In genomic region chr1:134080406-134080805, GRCm38 (mm10) we compare ENCODE assay signal across 9 mouse cellular contexts. TPM values are rescaled to one million over a fixed set of nuclear protein-coding genes. Genes with fewer than 3 reads are reported as not detected.
A peak's percentile ranks its signal among the peaks of the same experiment; 100 is the strongest.
DNase-seq lines count a peak whose midpoint lies in the region; ATAC-seq and TF ChIP-seq lines count a peak whose summit lies in the region.
"Had no signal": no experiment of that assay in that cellular context is flagged by ENCODE, and none has a peak within 500 bp of the region (broad histone marks: within the 10 kb centered on the region; RNA-seq: fewer than 3 reads in every experiment).

No protein-coding gene starts in this region.

- DNase-seq in forebrain, embryonic 11.5 days (ENCODE audit: low spot score): no peak
- DNase-seq in forebrain, postnatal 0 days: no peak
- no peak for DNase-seq in left cerebral cortex, adult 2 months (ENCODE audit: extremely low spot score in 1 of 2, low spot score in 2 of 2)
- DNase-seq in left cerebral cortex, postnatal 36 days (ENCODE audit: low spot score in 2 of 2): no peak
- no peak for DNase-seq in liver, postnatal 0 days
- DNase-seq in embryo, embryonic 9.5 days (ENCODE audit: extremely low spot score): no peak
- no peak for DNase-seq in adrenal gland, adult 2 months

- no peak for ATAC-seq in forebrain, embryonic 11.5 days (replicated peaks; ENCODE audit: low FRiP score)
- no peak for ATAC-seq in forebrain, postnatal 0 days
- ATAC-seq in liver, postnatal 0 days: no peak

- H3K4me3 ChIP-seq in forebrain, embryonic 11.5 days (ENCODE audit: low read depth, low read length): no peak overlapping the region
- H3K4me3 ChIP-seq in forebrain, postnatal 0 days (ENCODE audit: low read depth, low read length): no peak overlapping the region
- no peak overlapping the region for H3K4me3 ChIP-seq in left cerebral cortex, adult 2 months
- H3K4me3 ChIP-seq in embryonic fibroblast, embryonic 13.5 days (ENCODE audit: insufficient read depth, low read length): no peak overlapping the region
- no peak overlapping the region for H3K4me3 ChIP-seq in liver, postnatal 0 days (ENCODE audit: low read depth, low read length)

- no peaks in the 10 kb centered on the region for H3K27me3 ChIP-seq in forebrain, embryonic 11.5 days (ENCODE audit: control insufficient read depth, insufficient read depth, low read length)
- H3K27me3 ChIP-seq in forebrain, postnatal 0 days (ENCODE audit: insufficient read depth, low read length): no peaks in the 10 kb centered on the region
- H3K27me3 ChIP-seq in liver, postnatal 0 days (ENCODE audit: insufficient read depth, low read length): no peaks in the 10 kb centered on the region

- no peak overlapping the region for H3K27ac ChIP-seq in forebrain, embryonic 11.5 days (ENCODE audit: low read depth, low read length)
- H3K27ac ChIP-seq in forebrain, postnatal 0 days (ENCODE audit: low read depth, low read length): no peak overlapping the region
- peak overlapping the region; percentile 65 for H3K27ac ChIP-seq in left cerebral cortex, adult 2 months
- H3K27ac ChIP-seq in embryonic fibroblast, embryonic 13.5 days (ENCODE audit: insufficient read depth, low read length): peak overlapping the region; percentile 88; the same call in 1 of the 2 replicates
- peak overlapping the region; percentile 70 for H3K27ac ChIP-seq in liver, postnatal 0 days (ENCODE audit: low read depth)

- no peak overlapping the region for H3K4me2 ChIP-seq in forebrain, embryonic 11.5 days (ENCODE audit: low read depth, low read length, severe bottlenecking)
- H3K4me2 ChIP-seq in forebrain, postnatal 0 days (ENCODE audit: low read depth): no peak overlapping the region
- peak overlapping the region; percentile 67; the same call in 1 of the 2 replicates for H3K4me2 ChIP-seq in liver, postnatal 0 days (ENCODE audit: low read depth, low read length)

- H3K4me1 ChIP-seq in forebrain, embryonic 11.5 days (replicated peaks; ENCODE audit: control insufficient read depth, insufficient read depth, low read length): peaks cover 9% of the 10 kb centered on the region
- H3K4me1 ChIP-seq in forebrain, postnatal 0 days (ENCODE audit: insufficient read depth): peaks cover 3% of the 10 kb centered on the region; the same call in 1 of the 2 replicates
- peaks cover 6% of the 10 kb centered on the region; the same call in 1 of the 2 replicates for H3K4me1 ChIP-seq in embryonic fibroblast, embryonic 13.5 days (ENCODE audit: control insufficient read depth, insufficient read depth, low read length)
- H3K4me1 ChIP-seq in liver, postnatal 0 days (ENCODE audit: insufficient read depth): peaks cover 63% of the 10 kb centered on the region

- no peaks in the 10 kb centered on the region for H3K9me3 ChIP-seq in forebrain, embryonic 11.5 days (ENCODE audit: control insufficient read depth, low read length)
- no peaks in the 10 kb centered on the region for H3K9me3 ChIP-seq in forebrain, postnatal 0 days (ENCODE audit: low read length)
- H3K9me3 ChIP-seq in liver, postnatal 0 days (ENCODE audit: low read length): no peaks in the 10 kb centered on the region

- intact Hi-C loops in left cerebral cortex, adult 2 months (cut with DNase I): no loop called here
- intact Hi-C loops in left cerebral cortex, postnatal 36 days (cut with DNase I): no loop called here

- H3K36me3 ChIP-seq in forebrain, embryonic 11.5 days (ENCODE audit: control insufficient read depth, insufficient read depth, low read length): no peaks in the 10 kb centered on the region; the same call in 1 of the 2 replicates
- no peaks in the 10 kb centered on the region for H3K36me3 ChIP-seq in forebrain, postnatal 0 days (ENCODE audit: insufficient read depth)
- H3K36me3 ChIP-seq in liver, postnatal 0 days (replicated peaks; ENCODE audit: insufficient read depth, low read length): peaks cover 26% of the 10 kb centered on the region

- 90% methylated on average over 4 of the region's 4 CpGs for WGBS in forebrain, embryonic 11.5 days
- 72% methylated on average over 4 of the region's 4 CpGs for WGBS in forebrain, postnatal 0 days
- 53% methylated on average over 4 of the region's 4 CpGs for WGBS in liver, postnatal 0 days (ENCODE audit: insufficient replicate concordance)

- no peak for TF ChIP-seq POLR2A in embryonic fibroblast, embryonic 13.5 days (IDR thresholded peaks at IDR 0.05; ENCODE audit: low read depth, low read length)

- TF ChIP-seq CTCF in forebrain, postnatal 0 days (IDR thresholded peaks at IDR 0.05; ENCODE audit: low read depth): no peak
- TF ChIP-seq CTCF in left cerebral cortex, adult 2 months (IDR thresholded peaks at IDR 0.05): no peak
- no peak for TF ChIP-seq CTCF in embryonic fibroblast, embryonic 13.5 days (IDR thresholded peaks at IDR 0.05; ENCODE audit: borderline replicate concordance, insufficient read depth, low read length)
- no peak for TF ChIP-seq CTCF in liver, postnatal 0 days (IDR thresholded peaks at IDR 0.05; ENCODE audit: low read depth)

- TF ChIP-seq EP300 in liver, postnatal 0 days (IDR thresholded peaks at IDR 0.05; ENCODE audit: low read depth): no peak

- 0 out of 2 replicates have a peak overlapping the region, but pooled peaks have one; percentile 3 for H3K9ac ChIP-seq in forebrain, embryonic 11.5 days (ENCODE audit: low read length)
- H3K9ac ChIP-seq in forebrain, postnatal 0 days: no peak overlapping the region
- 0 out of 2 replicates have a peak overlapping the region, but pooled peaks have one; percentile 24 for H3K9ac ChIP-seq in liver, postnatal 0 days (replicated peaks)

RNA-seq across cellular contexts. Expression of gene Btg2, which starts 1.5 kb away (rescaled TPM):
- polyA plus RNA-seq in forebrain, embryonic 11.5 days (2014; fragmentation: Nextera tagmentation; extraction: Ambion mirVana): 110 TPM in 2 replicates
- total RNA-seq in forebrain, postnatal 0 days (2014; rRNA removed): 9.2 and 11.9 TPM in 2 replicates
- polyA plus RNA-seq in forebrain, postnatal 0 days (2015; fragmentation: Nextera tagmentation; extraction: Ambion mirVana): 10.1 and 12.0 TPM in 2 replicates
- total RNA-seq in left cerebral cortex, adult 2 months (2021): 10 to 100 TPM; 26.2 to 28.3 TPM
- 10 to 100 TPM; 12.4 to 44.2 TPM for total RNA-seq in left cerebral cortex, postnatal 36 days (2021)
- 96.4 and 125 TPM in 2 replicates for polyA plus RNA-seq in embryonic fibroblast, embryonic 13.5 days (2011; ENCODE audit: insufficient read length, low read depth, missing spikeins)
- polyA plus RNA-seq in liver, postnatal 0 days (2015; fragmentation: Nextera tagmentation; extraction: Ambion mirVana): 60.1 and 62.6 TPM in 2 replicates
- total RNA-seq in adrenal gland, adult 2 months (2021): 10 to 100 TPM; 20.3 to 55.2 TPM
- polyA plus RNA-seq in adrenal gland, adult 2 months (2012; rRNA removed): 18.9 and 25.1 TPM in 2 replicates

RNA-seq across cellular contexts. Expression of gene Chit1, which starts 30.6 kb away (rescaled TPM):
- polyA plus RNA-seq in forebrain, embryonic 11.5 days (2014; fragmentation: Nextera tagmentation; extraction: Ambion mirVana): not detected in 2 replicates
- total RNA-seq in forebrain, postnatal 0 days (2014; rRNA removed): 0.19 and 0.46 TPM in 2 replicates
- polyA plus RNA-seq in forebrain, postnatal 0 days (2015; fragmentation: Nextera tagmentation; extraction: Ambion mirVana): 0.30 and 0.41 TPM in 2 replicates
- total RNA-seq in left cerebral cortex, adult 2 months (2021): not detected
- total RNA-seq in left cerebral cortex, postnatal 36 days (2021): under 1 TPM; 0.23 to 0.30 TPM
- polyA plus RNA-seq in embryonic fibroblast, embryonic 13.5 days (2011; ENCODE audit: insufficient read length, low read depth, missing spikeins): not detected in 2 replicates
- polyA plus RNA-seq in liver, postnatal 0 days (2015; fragmentation: Nextera tagmentation; extraction: Ambion mirVana): 0.26 TPM in 2 replicates
- not detected for total RNA-seq in adrenal gland, adult 2 months (2021)
- polyA plus RNA-seq in adrenal gland, adult 2 months (2012; rRNA removed): 0.07 and 0.08 TPM in 2 replicates

RNA-seq across cellular contexts. Expression of gene Fmod, which starts 43.4 kb away (rescaled TPM):
- 2.2 and 3.6 TPM in 2 replicates for polyA plus RNA-seq in forebrain, embryonic 11.5 days (2014; fragmentation: Nextera tagmentation; extraction: Ambion mirVana)
- total RNA-seq in forebrain, postnatal 0 days (2014; rRNA removed): 7.0 and 14.2 TPM in 2 replicates
- 14.7 and 19.6 TPM in 2 replicates for polyA plus RNA-seq in forebrain, postnatal 0 days (2015; fragmentation: Nextera tagmentation; extraction: Ambion mirVana)
- 10 to 100 TPM; 15.8 to 23.8 TPM for total RNA-seq in left cerebral cortex, adult 2 months (2021)
- total RNA-seq in left cerebral cortex, postnatal 36 days (2021): 10 to 100 TPM; 12.7 to 22.2 TPM
- 35.4 and 74.2 TPM in 2 replicates for polyA plus RNA-seq in embryonic fibroblast, embryonic 13.5 days (2011; ENCODE audit: insufficient read length, low read depth, missing spikeins)
- 1.6 TPM in 2 replicates for polyA plus RNA-seq in liver, postnatal 0 days (2015; fragmentation: Nextera tagmentation; extraction: Ambion mirVana)
- 10 to 100 TPM; 10.1 to 12.4 TPM for total RNA-seq in adrenal gland, adult 2 months (2021)
- 13.4 and 17.9 TPM in 2 replicates for polyA plus RNA-seq in adrenal gland, adult 2 months (2012; rRNA removed)
- total RNA-seq: monocyte, adult 5-6 weeks had no signal

Comparison
In these comparisons a context has a peak if more than half of its experiments do, and no peak if none do; other contexts are left out.
1. H3K27ac ChIP-seq: peak in left cerebral cortex, adult 2 months (single experiment), embryonic fibroblast, embryonic 13.5 days (single experiment) and liver, postnatal 0 days (single experiment); none in forebrain, embryonic 11.5 days (single experiment) and forebrain, postnatal 0 days (single experiment).